Mouse (Mus musculus) cerebellum, postnatal 4 days (tissue): ENCODE measurements around the gene Metap1.

ENCODE experiments used
- DNase-seq, 2 experiments: peaks; one replicate each; pipeline ENCODE4 v3.0.0; 2022; ENCODE audit warnings: low spot score in 2 of 2, mixed read lengths in 1 of 2

The Metap1 gene

DNA sequence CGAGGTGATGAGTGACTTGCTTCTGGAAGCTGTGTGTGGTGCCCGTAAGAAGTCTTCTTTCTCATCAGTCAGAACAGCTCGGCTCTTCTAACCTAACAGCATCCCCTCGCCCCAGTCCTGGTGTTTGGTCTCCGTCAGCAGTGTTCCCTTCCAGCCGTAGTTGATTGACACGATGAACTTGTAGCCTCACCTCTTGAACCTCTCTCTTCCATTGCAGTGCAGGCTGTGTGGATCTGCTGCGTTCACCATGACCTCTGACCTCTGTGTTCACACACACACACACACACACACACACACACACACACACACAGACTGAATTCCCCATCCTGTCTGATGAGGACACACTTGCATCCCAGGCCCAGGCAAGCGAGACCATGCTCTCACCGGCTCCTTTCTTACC lies 37.1 kb downstream of the Metap1 start:
- DNase-seq = no peak

DNA sequence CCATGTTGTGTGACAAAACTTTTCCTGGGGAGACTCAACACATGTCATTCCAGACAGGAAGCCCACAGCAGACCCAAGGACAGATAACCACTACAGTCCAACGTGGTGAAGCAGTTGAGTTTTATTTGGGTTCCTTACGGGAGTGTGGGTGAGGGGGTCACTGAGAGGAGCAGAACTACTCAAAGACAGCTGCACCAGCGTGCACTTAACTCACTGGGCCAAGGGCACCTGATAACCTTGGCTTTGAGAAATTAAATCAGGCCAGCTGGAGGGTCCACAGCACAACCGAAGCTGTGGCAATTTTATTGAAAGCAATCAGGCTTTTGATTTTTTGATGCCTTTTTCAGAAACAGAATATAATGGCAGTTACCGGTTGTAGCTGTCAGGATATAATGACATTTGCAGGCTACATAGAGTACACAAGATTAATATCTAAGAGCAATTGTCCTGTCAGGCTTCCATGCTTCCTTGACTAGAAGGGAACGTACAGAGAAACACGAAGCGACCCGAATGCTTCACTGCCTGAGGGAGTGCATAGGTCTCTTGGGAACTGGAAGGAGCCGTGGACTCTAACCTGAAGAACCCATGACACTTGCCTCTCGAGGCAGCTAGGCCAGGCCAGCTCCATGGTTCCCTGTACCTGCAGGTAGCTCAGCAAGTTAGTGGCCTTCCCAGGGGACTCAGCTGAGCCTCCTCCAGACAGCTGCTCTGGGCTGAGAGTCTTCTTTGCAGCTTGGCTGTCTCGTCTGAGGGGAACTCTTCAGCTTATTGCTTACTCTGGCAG lies 41.0 kb downstream of the Metap1 start:
- DNase-seq = no peak

DNA sequence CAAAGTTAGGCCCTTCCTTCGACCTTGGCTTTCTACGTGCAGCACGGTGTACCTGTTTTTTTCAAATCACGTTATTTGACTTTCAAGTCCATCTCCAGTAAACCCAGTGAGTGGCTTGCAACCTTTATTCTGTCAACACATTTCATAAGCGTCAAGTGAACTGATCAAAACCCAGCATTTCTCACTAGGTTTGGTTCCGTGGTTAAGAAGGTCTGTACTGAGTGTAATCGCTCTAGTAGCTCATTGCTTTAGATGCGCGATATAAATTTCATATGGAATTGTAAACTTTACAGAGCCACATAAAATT lies 45.9 kb downstream of the Metap1 start:
- DNase-seq = no peak

DNA sequence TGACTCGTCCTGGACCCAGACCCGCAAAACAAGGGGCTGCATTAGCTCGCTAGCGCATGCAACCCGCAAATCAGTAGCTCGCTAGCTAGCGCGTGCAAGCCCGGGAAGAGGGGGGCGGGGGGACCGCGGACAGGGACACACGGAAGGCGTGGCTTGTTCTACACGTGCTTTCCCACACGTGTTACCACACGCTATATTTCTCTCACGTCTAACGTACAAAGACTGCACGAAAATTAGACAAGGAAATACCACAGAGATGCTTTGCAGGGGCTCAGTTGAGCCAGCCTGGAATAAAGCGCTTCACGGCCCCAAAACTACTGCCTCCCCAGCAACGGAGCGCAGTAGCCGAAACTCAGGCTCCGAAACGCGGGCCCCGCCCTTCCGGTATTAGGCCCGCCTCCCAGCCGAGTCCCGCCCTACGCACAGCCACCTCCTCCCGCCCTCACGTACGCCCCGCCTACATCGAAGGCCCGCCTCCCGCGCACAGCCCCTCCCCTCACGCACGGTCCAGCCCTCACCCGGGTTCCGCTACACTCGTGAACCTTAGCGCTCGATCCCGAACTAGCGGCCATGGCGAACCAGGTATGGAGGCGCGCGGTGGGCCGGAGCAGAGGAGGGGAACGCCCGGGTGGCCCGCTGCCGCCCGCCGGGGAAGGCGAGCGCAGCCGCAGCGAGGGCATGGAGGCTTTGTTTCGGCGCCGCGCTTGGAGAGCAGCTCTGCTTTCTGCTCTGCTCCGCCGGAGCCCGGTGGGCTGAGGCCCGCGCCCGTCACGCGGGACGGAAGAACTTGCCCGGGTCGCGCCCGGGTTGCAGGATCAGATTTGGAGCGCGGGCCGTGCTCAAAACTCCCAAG lies 46.5 kb downstream of the Metap1 start, which contains the start of gene Adh5:
TSS of gene Adh5 (plus strand) at position 482 of the 853 bp plus-strand sequence.
- DNase-seq = peak; percentile 78 to 84

DNA sequence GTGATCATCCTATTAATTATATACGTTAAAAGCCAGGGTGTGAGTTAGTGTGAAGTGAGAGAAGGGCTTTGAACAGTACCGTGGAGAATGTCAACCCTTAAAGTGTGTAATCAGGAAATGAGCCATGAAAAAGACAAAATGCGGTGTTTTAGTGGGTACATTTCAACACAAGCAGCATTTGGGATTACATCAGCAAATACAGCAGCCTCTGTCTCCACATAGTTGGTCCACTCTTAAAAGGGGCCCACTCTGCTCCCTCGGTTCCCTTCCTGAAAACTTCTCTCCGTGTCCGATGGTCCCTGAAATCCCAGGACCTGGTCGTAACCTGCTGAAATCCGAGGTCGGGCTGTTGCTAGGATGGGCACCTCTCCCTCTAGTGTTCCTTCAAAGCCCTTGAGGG lies 47.1 kb downstream of the Metap1 start:
- DNase-seq = no peak

DNA sequence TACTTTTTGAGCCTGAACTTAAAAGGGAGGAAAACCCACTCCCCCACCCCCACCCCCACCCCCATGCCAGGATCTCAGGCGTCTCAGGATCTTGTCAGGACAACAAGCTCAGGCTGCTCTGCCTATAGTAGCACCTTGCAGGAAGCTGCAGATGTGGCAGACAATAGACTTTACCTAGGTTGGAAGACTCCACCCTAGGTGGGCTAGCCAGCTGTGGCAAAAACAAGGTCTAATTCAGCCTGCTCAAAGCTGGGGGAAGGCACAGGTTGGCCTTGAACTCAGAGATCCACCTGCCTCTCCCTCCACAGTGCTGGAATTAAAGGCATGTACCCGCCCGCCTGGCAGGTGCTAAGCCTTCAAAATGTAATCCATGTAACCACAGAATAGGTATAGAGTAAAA lies 50.6 kb downstream of the Metap1 start:
- no peak for DNase-seq

DNA sequence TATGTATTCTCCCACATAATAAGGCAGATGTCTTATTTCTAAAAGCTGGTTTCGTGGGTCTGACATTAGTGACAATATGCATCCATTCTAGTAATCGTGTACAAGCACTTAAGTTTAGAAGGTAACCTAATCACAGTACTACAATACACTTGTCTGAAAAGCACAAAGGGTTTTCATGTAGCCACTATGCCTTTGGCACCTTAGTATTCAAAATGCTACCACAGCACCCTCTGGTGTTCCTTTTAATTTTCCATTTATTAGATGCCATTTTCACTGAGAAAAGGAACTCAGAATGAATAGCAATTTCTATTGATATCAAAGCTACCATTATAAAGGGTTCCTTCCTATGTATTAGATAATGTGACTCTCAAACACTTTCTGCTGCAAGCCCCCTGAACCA lies 57.5 kb downstream of the Metap1 start:
- no peak for DNase-seq

DNA sequence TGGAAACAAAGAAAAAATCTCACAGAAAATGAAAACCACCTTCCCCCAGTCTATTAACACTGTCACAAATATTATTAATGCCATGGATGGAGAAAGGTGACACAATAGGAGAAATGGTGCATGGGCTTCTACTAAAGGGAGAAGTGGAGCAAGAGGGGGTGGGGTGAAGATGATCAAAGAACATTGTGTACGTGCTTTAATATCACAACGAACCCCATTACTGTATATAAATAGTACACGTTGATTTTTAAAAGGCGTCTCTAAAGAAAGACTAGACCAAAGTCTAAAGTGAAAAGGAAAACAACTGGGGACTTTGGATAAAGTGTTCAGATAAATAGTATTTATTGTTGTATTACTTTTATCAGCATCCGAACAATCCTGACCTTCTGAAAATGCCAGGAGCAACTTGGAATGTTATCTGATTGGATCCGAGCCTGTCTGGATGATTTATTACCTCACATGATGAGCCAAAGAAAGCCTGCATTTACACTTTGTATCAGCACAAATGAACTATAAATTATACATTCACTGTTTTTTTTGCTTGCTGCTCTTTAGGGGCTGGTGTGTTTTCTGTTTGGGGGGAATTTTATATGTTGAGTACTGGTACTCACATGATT lies 58.8 kb downstream of the Metap1 start:
- DNase-seq = no peak

DNA sequence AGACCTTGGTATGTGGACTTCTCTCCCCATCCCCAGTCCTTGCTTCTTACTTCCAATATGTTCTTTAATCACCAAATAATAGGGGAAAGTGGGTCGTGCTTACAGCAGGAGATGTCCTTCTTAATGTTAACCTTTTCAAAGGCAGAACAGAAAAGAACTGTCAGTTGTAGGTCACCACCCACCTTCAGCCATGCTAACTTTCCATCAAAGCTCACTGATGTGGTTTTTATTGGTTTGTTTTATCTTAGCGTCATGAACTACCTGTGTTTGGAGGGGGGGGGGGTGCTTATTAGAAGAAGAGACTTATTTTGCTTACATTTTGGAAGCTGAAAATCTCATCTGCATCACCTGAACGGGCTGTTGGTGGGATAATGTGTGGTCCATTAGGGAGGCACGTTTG lies 65.1 kb downstream of the Metap1 start:
- no peak for DNase-seq

DNA sequence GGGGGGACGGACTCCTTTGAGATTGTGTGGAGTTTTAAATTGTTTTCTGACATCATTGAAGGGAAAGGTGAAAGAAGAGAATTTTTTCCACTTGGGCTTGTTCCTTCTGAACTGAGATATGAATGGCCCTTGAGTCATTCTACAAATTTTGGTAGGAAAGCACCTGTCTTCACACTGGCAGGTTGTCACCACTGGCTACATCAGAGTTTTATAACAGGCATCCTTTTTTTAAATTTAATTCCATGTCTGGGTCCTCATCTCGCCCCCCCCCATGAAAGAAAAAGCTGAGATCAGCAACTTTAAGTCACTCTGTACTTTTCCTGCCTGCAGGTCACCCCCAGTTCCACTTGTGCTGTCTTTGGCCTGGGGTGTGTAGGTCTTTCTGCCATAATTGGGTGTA lies 65.7 kb downstream of the Metap1 start:
- DNase-seq = no peak

DNA sequence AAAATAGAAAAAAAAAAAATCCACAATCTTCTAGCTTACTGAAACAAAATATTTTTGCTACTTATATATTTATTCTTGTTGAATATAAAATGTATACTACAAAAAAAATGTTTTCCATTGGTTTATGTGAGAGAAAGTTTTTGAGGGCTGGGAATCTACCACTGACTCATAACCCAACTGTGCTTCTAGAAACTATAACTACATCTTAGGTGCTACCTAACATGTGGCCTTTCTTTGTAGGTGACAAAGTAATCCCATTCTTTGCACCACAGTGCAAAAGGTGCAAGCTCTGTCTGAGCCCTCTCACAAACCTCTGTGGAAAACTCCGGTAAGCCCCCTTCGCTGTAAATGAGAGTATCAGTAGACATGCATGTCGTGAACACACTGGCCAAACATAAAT lies 68.9 kb downstream of the Metap1 start:
- DNase-seq = no peak

DNA sequence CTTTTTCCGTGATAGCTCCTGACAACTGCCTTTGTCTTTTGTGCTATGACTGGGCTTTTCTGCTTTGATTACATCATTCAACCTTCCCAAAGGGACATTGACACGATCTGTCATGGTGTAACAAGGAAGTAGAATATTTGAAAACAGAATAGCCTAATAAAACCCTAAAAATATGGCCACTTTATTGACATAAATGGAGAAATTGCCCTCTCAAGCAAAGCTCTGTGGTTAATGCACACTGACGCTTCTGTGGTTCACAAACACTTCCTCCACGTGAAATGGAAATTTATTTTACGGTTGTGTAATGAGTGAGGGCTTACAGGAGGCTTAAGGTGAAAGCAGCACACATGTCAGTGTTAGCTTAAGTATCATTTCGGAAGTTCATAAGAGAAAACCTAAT lies 69.9 kb downstream of the Metap1 start:
- no peak for DNase-seq

DNA sequence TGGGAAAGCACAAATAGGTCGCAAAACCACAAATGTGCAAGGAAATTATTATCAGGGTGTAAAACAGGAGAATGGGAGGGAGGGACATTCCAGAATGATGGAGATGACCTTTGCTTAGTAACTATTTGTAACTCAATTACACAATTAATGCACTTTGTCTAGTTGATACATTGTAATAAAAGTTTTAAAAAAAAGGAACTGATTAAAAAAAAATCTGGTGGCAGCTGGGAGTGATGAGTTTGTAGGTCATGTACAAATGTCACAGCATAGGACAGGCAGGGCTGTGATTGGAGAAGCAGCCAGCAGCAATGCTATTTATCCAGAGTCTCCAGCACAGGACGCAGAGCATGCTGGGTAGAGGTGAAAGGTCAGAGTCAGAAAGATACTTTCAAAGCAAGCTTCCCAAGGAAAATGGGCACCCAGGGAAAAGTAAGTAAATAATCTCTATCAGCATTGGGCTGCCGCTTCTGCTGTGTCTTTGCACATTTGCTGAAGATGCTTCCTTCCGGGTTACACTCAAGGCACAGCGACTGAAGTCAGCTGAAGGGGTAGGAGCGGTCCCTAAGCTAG lies 74.1 kb downstream of the Metap1 start, which contains the start of gene Adh4:
TSS of gene Adh4 (plus strand) at position 346 of the 570 bp plus-strand sequence.
- DNase-seq = no peak

DNA sequence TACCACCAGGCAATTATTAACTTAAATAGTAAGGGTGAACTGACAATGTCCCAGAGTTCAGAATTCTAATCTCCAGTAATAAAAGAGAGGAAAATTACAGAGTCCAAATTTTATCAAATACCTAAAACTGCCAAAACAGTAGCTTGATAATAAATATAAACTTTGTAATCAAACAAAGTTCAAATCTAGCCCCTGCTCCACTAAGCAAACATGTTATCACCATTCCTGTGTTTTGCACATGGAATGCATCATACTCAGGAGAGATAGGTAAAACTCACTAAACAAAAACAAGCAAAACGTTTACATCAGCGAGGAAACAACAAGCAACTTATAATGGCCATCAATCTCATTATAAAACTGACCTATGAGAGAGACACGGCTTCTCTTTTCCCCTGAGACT lies 79.1 kb downstream of the Metap1 start:
- no peak for DNase-seq

DNA sequence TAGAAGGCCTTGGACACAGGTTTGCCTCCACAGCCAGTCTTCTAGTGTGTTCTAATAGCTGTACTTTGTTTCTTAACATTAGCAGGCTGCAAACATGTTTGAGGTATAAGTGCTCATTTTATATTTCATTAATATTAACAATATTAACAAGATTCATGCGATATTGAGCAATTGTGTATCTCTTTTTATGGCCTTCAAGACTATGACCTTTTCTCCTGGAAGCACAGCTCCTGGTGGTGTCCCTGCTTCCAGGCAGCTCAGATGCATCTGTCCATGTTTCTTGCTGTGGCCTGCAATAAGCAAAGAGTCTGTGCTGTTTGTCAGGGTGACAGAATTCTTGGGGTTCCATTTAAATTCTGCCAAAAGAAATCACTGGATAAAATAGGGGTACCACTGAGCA lies 79.7 kb downstream of the Metap1 start:
- DNase-seq = no peak
